Mouse (Mus musculus) T-helper 1 cell (primary cell): ENCODE measurements around the gene Il9r.

Source experiments
- in situ Hi-C: fragments of 300-600 bp; cut with MboI, MseI; formaldehyde crosslinking; loops from one replicate; pipeline ENCODE4 v1.15.1; 2025; ENCODE audit warnings: high pct_unique_total_duplicates

Il9r gene

DNA sequence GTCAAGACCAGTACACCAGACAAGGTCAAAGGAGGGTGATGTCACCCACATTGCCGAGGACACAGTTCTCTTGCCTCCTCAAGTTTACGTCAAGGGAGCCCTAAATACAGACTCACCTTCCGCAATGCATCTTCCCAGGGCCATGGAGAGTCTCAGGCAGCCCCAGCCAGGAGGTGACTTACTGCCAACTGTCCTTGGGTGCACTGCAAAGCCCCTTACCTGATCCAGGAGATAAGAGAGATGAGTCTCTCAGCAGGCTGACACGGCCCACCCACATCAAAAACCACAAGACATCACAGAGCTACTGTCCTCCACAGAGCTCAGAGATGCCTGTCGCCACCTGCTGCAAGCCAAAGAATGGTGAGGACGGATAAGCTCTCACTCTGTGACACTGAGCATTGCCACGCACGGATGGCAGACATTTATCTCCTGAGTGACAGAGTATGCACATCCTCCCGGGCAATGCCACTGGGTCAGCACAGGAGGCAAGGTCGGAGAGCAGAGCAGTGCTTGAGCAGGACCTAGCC, at the start of gene Il9r:
TSS of gene Il9r (minus strand) at position 205 of the 527 bp plus-strand sequence.
- in situ Hi-C loops, result loop anchor here (5.0 kb wide), 1 partner anchor 833 kb away; no protein-coding TSS in a partner anchor

DNA sequence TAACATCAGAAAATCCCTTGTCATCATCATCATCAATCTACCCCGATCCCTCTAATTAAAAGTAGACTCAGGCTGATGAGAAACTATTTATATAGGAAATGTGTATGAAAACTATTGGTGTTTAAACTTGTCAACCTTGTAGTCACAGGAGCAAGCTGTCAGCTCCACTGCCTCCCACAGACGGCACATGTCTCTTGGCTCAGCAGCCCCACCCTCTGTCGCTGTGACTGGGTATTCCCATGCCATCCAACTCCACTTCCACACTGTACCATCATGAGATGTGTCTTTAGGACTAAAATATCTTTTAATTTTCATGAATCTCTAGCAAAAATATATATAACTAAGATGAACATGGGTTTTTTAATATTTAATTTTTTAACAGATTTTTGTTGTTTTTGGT, 48.3 kb upstream of the Il9r start:
- in situ Hi-C loops, result no loop called here

DNA sequence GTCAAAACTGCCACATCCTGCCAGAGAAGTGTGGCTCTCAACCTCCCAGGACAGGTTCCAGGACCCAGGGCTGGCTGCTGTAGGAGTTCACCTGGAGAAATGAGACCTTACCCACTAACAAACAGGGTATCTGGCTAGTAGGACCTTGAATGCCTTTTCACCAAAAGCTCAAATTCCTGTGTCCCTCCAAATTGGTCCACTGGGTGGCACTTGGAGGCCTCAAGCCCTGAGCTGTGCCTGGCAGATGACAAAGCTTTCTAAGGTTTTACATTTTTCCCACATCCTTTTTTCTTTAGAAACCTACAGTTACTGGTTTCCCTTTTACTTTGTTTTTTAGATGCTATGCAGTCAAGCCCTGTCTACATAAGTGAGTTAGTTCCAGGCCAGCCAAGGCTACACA, 47.0 kb upstream of the Il9r start:
- in situ Hi-C loops, result no loop called here

DNA sequence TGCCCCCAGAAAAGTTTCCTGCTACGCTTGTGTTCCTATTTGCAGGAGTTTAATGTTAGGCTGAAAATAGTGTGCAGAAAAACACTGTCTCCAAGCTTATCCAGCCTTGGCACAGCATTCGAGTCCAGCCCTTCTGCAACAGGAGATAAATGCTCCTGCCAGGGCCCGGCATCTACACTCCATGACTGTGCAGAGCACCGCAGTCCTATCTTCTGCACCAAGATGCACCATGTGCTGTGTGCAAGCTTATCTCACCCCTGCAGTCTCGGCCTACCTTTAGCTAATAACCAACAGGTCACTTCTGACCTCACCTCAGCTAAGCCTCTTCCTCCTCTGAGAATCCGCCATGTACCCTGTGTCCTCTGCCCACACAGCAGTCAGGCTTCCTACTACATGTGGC, 45.5 kb upstream of the Il9r start:
- in situ Hi-C loops, result no loop called here

DNA sequence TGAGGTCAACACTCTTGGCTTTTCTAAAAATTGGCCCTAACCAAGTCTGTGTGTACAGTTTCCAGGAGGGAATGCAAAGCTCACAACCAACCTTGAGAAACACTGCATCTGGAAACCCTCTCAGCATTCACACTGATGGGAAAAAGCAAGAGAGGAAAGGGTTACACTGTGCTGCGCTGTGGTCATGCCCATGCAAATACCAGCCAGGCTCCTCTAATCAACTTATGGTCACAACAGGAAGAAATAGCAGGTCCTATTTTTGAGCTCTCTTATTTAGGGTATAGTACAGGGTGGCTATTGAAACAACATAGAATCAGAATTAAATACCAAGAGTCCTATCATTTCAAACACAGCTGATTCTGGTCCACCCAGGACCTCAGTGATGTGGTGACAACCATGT, 44.5 kb upstream of the Il9r start:
- in situ Hi-C loops, result no loop called here

DNA sequence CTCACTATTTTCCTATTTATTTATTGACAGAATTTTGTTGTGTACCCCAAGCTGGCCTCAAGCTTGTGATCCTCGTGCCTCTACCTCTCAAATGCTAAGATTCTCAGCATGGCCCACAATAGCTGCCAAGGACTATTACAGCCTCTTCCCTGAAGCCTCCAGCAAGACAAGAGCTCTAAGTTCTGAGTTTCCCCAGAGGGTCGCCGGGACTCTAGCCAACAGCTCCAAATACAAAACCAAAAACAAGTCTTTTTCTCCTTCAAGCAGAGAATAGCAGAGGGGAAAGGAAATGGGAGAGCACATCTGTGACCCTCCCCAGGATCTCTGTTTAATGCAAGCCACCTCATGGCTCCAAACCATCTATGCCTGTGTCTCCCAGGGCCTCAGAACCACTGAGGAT, 44.0 kb upstream of the Il9r start:
- in situ Hi-C loops, result no loop called here

DNA sequence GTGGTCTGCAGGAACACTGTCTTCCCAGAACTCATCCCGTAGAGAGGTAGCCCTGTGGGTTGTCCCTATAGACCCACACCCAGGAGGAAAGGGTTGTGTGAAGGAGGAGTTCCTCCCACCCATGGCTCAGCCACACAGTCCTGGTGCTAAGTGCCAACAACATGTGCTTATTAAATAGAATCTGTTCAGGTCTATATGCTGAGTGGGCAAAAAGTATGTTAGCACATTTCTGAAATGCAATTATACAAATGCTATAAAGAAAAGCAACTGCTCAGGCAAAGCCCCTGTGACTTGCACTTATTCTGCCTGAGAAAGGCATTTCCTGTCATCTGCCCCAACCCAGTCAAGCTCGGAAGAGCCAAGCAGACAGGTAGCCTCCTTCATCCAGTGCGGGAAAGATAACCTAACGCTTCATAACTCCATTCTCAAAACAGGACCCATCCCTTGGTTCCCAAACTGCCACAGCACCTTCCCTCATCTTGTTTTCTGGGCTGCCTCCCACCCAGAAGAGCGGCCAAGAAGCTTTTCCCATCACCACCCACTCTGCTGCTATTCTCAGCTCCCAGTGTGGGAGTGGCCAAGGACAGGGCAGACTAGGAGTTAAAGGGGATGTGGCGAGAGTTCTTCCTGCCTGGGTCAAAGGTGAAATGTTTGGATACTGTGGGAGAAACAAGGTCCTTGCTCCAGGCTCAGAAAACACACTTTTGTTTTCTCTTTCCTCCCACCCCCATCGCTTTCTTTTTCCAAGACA, 43.3 kb upstream of the Il9r start:
- in situ Hi-C loops, result no loop called here

DNA sequence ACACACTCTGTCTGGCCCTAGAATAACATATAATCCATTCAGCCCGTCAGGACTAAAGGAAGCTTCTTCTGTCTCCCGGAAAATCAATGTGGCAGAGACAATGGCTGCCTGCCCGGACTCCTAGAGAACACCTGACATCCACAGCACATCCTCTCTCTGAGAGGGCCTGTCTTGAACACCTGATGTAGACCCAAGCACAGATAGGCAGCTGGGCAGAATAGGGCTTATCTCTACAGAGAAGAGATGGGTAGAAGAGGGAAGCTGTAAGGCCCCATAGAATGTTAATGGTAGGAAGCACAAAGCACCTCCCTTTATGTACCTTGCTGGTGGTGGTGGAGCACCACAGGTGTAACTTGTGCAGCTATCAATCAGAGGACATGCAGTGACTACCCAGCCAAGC, 42.1 kb upstream of the Il9r start:
- in situ Hi-C loops, result no loop called here

DNA sequence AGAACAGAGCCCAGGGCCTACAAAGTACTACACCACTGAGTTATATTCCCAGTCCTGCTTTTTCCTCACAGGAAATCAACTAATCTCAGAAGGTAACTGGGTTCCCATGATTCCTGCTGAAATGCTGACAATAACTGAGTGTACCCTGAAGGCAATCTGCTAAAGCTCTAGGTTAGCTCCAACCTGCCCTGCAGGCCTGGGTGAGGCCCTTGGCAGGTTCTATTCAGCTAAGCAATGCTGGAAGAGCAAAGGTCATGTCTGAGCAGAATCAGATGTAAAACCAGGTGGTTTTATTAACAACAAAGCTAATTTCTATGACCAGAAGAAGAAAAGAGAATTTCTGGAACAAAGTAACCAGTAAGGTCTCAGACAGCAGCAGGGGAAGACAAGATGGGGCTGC, 41.3 kb upstream of the Il9r start:
- in situ Hi-C loops, result no loop called here

DNA sequence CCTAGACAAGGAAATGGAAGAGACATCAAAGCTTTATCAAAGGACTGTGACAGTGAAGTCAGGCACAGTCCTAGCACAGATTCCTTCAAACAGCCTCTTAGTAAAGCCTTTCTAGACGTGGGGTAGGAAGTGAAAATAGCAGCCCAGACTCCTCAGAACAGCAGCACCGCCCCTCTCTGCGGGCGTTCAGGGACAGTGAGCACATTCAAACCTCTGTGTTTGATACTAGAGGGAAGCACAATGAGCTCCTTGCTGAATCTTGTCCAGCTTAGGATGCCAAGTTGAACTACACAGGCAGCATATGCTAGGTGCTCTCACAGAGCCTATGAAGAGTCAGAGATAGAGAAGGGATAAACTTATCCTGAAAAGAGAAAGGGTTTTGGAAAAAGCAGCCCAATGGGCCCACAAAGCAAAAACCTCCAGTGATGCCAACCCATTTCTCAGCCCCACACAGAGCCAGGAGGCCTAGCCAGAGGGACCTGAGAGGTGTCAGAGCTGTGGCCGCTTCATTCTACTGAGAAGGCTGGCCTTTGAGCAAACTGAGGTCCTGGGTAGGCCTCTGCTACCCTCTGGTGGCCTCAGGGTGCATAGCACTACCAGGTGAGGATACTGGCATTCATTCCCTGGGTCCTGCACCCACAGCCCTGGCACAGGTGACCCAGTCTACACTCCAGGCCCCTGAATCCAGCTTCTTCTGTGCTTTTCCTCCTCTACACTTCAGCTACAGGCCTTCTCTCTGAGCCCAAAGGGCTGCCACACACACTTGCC, 38.2 kb upstream of the Il9r start:
- in situ Hi-C loops, result no loop called here

DNA sequence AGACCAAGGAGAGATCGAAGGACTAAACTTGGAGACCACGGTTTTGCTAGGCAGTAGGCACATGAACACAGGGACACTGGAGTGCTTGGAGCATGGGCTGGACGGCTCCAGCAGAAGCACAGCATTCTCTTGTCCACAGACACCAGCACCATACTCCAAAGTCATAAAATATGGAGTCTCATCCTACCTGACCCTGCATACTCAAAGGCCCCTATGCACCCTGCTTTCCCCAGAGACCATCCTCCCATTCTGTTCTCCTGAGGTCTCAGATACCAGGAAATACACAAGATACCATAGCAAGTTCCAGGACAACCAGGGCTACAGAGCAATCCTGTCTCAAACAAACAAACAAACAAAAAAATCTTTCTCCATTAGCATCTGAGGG, 37.3 kb upstream of the Il9r start:
- in situ Hi-C loops, result no loop called here

DNA sequence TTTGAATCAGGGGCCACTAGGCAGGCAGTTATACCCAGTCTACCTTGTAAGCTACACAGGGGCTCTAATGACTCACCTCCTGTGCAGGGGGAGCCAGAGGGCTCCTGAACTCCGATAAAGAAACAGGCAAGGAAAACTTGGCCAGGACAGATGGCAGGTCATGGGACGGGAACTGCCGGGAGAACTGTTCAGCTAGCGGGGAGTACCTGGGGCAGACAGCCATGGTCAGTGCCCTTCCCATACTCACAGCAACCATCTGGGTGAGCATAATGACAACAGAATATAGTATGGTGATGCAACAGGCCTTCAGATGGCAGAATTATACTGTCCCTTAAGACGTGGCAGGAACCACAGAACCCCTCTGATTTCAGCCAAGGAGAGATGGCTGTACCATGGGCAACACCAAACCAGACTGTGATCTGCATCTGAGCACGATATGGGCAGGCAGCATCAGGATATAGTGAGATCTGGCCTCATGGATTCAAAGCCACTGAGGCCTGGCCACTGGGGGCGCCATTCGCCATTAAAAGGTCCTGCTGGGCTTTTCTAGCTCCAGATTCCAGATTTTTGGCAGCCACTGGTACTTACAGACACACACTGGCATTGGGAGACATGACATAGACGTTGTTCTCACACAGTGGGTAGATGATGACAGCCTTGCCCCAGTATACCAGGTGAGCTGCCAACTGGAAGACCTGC, 36.8 kb upstream of the Il9r start:
- in situ Hi-C loops, result no loop called here

DNA sequence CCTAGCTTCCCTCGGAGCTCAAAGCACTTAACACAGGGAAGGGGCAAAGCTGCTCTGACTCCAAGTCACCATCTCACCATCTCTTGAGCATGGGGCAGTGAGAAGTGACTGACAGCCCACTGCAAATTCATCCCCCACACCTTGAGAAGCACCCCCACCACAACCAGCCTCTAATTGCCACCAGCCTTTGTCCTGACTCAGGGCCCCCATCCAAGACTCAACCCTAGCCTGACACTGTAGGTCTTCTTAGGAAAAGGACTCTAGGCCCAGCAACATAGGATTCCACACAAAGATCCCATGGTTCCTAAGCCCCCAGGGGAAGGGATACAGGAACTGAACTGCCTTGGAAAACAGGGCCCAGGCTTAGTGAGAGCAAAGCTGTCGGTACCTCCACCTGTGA, 36.1 kb upstream of the Il9r start:
- in situ Hi-C loops, result no loop called here

DNA sequence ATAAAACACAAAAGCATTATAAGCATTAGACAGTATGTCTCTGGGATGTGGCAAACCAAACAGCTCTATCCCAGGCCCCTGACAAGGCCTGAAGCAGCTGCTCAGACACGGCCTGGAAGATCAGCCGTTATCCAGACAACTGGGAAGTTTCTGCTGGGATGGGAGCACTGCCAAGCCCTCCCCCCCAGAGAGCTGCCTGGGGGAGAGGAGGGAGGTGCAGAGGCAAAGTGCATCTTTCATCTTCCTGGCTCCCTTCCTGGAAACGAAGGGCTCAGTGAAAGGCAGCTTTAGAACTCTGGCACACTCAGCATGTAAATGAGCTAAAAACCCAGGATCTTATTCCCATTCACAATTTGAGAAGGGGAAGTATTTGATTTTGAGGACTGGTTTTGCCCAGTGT, 35.6 kb upstream of the Il9r start:
- in situ Hi-C loops, result no loop called here

DNA sequence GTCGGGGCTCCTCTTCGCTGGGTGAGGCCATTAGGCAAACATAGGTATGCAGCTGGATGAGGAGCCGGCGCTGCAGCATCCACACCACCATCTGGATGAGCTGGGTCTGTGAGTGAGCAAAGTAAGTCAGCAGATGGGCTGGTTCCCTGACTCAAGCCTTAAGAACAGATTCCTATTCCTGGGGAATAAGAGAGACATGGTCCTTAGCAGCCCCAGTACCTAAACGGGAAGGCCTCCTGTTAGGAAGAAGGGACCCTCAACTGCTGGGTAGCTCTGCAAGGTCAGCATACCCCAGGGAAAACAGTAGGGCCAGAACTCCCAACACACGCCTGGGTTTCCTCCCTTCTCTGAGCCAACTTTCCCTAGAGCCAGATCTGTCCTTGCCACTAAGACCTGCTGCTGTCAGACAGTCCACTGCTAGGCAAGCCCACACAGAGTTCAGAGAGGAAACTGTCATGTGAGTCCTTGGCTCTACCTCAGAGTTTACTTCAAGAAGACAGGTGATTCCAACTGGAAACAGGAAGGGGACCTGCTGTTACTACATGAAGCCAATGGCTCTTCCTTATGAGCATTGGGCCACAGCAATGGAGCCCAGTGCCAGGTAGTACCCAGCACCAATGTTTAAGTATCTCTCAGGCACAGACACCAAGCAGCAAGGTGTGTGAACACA, 34.9 kb upstream of the Il9r start:
- in situ Hi-C loops, result no loop called here

DNA sequence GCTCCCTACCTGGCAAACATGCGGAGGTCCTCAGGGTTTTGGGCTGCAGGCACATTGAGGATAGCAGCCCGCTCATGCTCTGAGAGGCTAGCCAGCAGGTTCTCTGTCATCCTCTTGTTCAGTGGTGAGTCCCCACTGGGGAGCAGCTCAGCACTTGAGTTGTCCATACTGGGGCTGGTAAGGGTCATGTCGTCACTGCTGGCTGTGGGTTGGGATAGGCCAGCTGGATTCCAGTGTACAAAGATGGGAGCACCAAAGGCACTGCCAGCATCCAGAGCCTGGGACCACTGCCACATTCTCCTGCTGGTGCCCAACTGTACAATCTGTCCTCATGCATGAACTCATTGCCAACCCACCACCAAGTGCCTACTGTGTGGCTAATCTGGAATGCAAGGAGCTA, 33.8 kb upstream of the Il9r start:
- in situ Hi-C loops, result no loop called here

DNA sequence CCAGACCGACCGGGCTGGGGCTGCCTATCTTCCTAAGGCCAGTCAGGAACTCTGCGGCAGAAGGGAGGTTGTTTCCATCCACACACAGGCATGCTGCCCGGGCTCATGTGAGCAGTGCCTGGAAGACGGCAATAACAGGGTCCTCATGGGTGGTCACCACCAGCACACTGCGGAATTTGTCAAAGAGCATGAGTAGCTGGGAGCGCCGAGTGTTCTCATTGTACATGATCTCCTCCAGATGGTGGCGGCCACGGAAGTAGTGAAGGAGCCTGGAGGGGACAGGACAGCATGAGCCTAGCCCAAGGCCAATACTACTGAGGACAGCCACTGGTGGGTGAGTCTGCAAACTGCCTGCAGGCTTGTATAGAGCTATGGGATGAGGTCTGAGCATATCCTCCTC, 32.8 kb upstream of the Il9r start:
- in situ Hi-C loops, result no loop called here

DNA sequence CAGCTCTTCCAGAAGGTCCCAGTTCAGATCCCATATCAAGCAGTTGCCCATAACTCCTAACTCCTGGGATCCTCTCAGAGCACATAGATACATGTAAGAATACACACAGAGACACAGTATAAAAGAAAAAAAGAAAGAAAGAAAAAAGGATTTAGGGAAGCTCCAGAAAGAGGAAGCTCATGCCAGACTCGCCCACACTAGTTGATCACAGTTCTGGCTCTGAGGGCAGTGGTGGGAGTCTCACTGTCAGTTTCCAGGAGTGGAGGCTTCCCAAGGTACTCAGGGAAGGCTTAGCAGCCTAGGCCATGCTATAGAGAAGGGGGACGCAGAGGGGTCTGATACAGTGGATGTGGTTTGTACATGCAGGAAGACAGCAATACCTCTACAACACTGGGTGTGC, 31.0 kb upstream of the Il9r start:
- in situ Hi-C loops, result no loop called here

DNA sequence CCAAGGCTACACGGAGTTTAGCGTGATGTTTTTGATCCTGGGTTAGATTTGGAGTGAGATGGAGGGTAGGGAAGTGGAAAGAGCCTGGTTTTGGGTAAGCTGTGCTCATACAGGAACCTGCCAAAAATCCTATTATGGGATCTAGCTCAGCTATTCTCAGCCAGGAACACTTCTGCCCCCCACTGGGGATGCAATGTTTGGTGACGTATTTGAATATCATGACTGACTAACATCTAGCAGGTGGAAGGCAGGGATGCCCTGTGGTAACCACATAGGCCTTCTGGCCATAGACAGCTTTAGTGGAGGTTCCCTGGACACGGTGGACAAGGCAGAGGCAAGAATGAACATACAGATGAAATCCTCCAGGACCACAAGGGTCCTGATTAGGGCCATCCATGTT, 30.1 kb upstream of the Il9r start:
- in situ Hi-C loops, result no loop called here

DNA sequence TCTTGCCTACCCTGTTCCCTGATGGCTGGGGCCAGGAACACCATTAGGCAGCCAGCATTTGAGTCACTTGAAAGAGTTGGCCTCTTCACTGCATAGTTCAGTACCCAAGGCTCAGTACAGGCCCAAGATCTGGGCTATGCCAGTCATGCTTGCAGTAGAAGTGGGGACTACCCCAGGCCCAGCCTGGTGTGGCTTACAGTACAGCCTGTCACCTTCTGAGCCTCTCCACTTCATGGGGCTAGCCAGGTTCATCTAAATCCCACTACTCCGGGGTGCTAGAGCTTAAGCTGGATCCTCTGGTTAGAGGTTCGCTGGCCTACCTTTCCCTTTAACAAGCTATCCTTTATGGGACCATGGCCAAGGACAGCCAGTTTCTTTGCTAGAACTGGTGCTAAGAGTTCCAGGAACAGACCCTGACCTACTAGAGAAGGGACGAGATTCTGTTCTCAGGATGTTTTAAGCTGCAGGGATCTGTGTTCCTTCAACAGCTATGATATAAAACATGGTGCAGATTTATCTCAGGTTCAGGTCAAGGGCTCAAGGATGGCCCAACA, 28.3 kb upstream of the Il9r start:
- in situ Hi-C loops, result no loop called here

DNA sequence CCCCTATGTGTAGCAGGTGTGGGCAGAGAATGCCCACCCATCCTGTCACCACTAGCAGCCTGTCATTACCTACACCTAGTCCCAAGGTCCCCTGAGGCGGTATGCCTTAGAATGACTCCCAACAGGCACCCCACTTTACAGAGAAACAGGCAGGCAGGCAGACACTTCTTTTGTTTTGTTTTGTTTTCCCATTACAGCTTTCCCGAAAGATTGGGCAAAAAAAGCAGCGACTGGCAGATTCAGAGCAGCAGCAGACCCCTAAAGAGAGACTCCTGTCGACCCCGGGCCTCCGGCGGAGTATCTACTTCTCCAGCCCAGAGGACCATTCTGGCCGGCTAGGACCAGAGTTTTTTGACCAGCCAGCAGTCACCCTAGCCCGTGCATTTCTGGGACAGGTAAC, 27.5 kb upstream of the Il9r start:
- in situ Hi-C loops, result no loop called here

DNA sequence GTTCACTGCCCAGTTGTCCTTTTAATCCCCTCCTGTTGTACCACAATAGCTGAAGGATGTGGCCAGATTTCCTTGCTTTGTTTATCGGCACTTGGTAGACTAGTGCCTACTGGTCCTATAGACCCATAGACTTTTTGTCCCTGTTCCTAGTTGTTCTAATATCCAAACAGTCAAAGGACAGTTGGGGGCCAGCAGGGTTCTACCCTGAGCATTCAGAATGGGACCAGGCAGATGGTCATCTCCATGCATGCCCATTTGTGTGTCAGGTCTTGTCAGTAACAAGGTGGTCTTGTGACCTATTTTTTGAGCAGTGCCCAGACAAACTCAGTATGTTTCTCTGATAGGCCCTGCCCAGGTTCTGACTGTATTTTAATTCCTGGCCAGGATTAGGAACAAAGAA, 27.0 kb upstream of the Il9r start:
- in situ Hi-C loops, result no loop called here
